ENCODE assay signal across 8 mouse cellular contexts in genomic region chr17:3610928-3611780, GRCm38 (mm10). TPM values are rescaled to one million over a fixed set of nuclear protein-coding genes. Genes with fewer than 3 reads are reported as not detected.
DNase-seq lines count a peak whose midpoint lies in the region; ATAC-seq and TF ChIP-seq lines count a peak whose summit lies in the region.

No protein-coding gene starts in this region.

- no peaks in the 10 kb centered on the region for H3K9me3 ChIP-seq in heart, embryonic 16.5 days (replicated peaks; ENCODE audit: control insufficient read depth, low read length)
- H3K9me3 ChIP-seq in forebrain, postnatal 0 days (ENCODE audit: low read length), result no peaks in the 10 kb centered on the region

- no peaks in the 10 kb centered on the region for H3K4me1 ChIP-seq in heart, embryonic 16.5 days (ENCODE audit: control insufficient read depth, insufficient read depth, low read length)
- no peaks in the 10 kb centered on the region; the same call in 1 of the 2 replicates for H3K4me1 ChIP-seq in cerebellum, adult 2 months (ENCODE audit: control insufficient read depth, insufficient read depth, low read length)
- H3K4me1 ChIP-seq in forebrain, postnatal 0 days (ENCODE audit: insufficient read depth), result peaks cover 12% of the 10 kb centered on the region; the same call in 1 of the 2 replicates

- DNase-seq in heart, postnatal 25 days (ENCODE audit: low spot score), result no peak
- DNase-seq in cerebellum, adult 2 months, result peak; percentile 24 to 30
- DNase-seq in forebrain, postnatal 0 days, result peak; percentile 83
- DNase-seq in left cerebral cortex, postnatal 25 days (ENCODE audit: low spot score in 2 of 2), result peak; percentile 42 to 46
- peak; percentile 36 to 46 for DNase-seq in right cerebral cortex, adult 2 months (ENCODE audit: low spot score in 2 of 2)
- no peak for DNase-seq in lung, postnatal 14 days

- 32% methylated on average over 21 of the region's 21 CpGs for WGBS in heart, embryonic 16.5 days
- 10% methylated on average over 21 of the region's 21 CpGs for WGBS in cerebellum, adult 2 months
- WGBS in forebrain, postnatal 0 days, result 12% methylated on average over 21 of the region's 21 CpGs

- H3K4me2 ChIP-seq in heart, embryonic 16.5 days (ENCODE audit: low read depth, low read length), result peak overlapping the region; percentile 42
- H3K4me2 ChIP-seq in forebrain, postnatal 0 days (ENCODE audit: low read depth), result peak overlapping the region; percentile 54

- H3K36me3 ChIP-seq in heart, embryonic 16.5 days (ENCODE audit: control insufficient read depth, insufficient read depth), result no peaks in the 10 kb centered on the region
- no peaks in the 10 kb centered on the region for H3K36me3 ChIP-seq in forebrain, postnatal 0 days (ENCODE audit: insufficient read depth)

- H3K4me3 ChIP-seq in heart, embryonic 16.5 days (ENCODE audit: low read length), result no peak overlapping the region; the same call in 1 of the 2 replicates
- H3K4me3 ChIP-seq in cerebellum, adult 2 months (replicated peaks; ENCODE audit: insufficient read depth, low read depth, low read length), result peak overlapping the region; percentile 71
- peak overlapping the region; percentile 37 for H3K4me3 ChIP-seq in forebrain, postnatal 0 days (ENCODE audit: low read depth, low read length)

- H3K27ac ChIP-seq in heart, embryonic 16.5 days (ENCODE audit: low read length), result no peak overlapping the region
- H3K27ac ChIP-seq in cerebellum, adult 2 months (ENCODE audit: insufficient read depth, low read length), result no peak overlapping the region
- H3K27ac ChIP-seq in forebrain, postnatal 0 days (ENCODE audit: low read depth, low read length), result peak overlapping the region; percentile 90

- H3K9ac ChIP-seq in heart, embryonic 16.5 days (ENCODE audit: low read length), result no peak overlapping the region
- H3K9ac ChIP-seq in forebrain, postnatal 0 days, result peak overlapping the region; percentile 67

- H3K27me3 ChIP-seq in heart, embryonic 16.5 days (ENCODE audit: control insufficient read depth, insufficient read depth, low read length), result no peaks in the 10 kb centered on the region
- no peaks in the 10 kb centered on the region for H3K27me3 ChIP-seq in cerebellum, adult 2 months (ENCODE audit: control insufficient read depth, insufficient read depth, low read length)
- no peaks in the 10 kb centered on the region for H3K27me3 ChIP-seq in forebrain, postnatal 0 days (ENCODE audit: insufficient read depth, low read length)

- no peak for ATAC-seq in heart, embryonic 16.5 days (replicated peaks; ENCODE audit: extremely low read depth, insufficient read depth, low FRiP score)
- ATAC-seq in forebrain, postnatal 0 days, result peak; percentile 96
- ATAC-seq in erythroblast, adult 5-6 weeks (replicated peaks; ENCODE audit: low FRiP score, poor library complexity, severe bottlenecking), result no peak

- no peak for TF ChIP-seq POLR2A in cerebellum, adult 2 months (IDR thresholded peaks at IDR 0.05; ENCODE audit: borderline replicate concordance, insufficient read depth, low read length)

- intact Hi-C loops in heart, postnatal 25 days (cut with DNase I), result no loop called here
- intact Hi-C loops in left cerebral cortex, postnatal 25 days (cut with DNase I), result no loop called here

- TF ChIP-seq CTCF in cerebellum, adult 2 months (IDR thresholded peaks at IDR 0.05; ENCODE audit: borderline replicate concordance, insufficient read depth, low read depth, low read length), result no peak
- TF ChIP-seq CTCF in forebrain, postnatal 0 days (IDR thresholded peaks at IDR 0.05; ENCODE audit: low read depth), result peak; percentile 54

RNA-seq across cellular contexts. Expression of gene Tfb1m, which starts 53.6 kb away (rescaled TPM):
- 15.1 and 15.2 TPM in 2 replicates for polyA plus RNA-seq in heart, embryonic 16.5 days (2015; fragmentation: Nextera tagmentation; extraction: Ambion mirVana)
- 10 to 100 TPM in 1 of 2 experiments, 1 to 10 TPM in 1; 9.9 to 11.7 TPM for total RNA-seq in heart, postnatal 25 days (2021)
- polyA plus RNA-seq in cerebellum, adult 2 months (2012; rRNA removed), result 8.4 and 8.8 TPM in 2 replicates
- total RNA-seq in forebrain, postnatal 0 days (2014; rRNA removed), result 8.1 and 11.2 TPM in 2 replicates
- polyA plus RNA-seq in forebrain, postnatal 0 days (2015; fragmentation: Nextera tagmentation; extraction: Ambion mirVana), result 7.2 and 8.2 TPM in 2 replicates
- 1 to 10 TPM; 6.2 to 6.5 TPM for total RNA-seq in left cerebral cortex, postnatal 25 days (2021)
- total RNA-seq in erythroblast, adult 5-6 weeks (2015; ENCODE audit: low replicate concordance), result 9.0 and 10.4 TPM in 2 replicates
- 2.1 and 8.5 TPM in 2 replicates for total RNA-seq in erythroblast, adult 5-6 weeks (2017; ENCODE audit: low replicate concordance)

Comparison
In these comparisons a context has a peak if more than half of its experiments do, and no peak if none do; other contexts are left out.
1. DNase-seq: peak in cerebellum, adult 2 months (2 of 2), forebrain, postnatal 0 days (single experiment), left cerebral cortex, postnatal 25 days (2 of 2) and right cerebral cortex, adult 2 months (2 of 2); none in heart, postnatal 25 days (single experiment) and lung, postnatal 14 days (single experiment).